Mouse (Mus musculus) small intestine, adult 2 months (tissue): ENCODE measurements around the gene Mbtps1.

Experiments used
- CTCF ChIP-seq: fragments of 200-500 bp; IDR thresholded peaks from 2 replicates; pipeline ENCODE4 v1.5.1; 2012; ENCODE audit warnings: low read depth, mild to moderate bottlenecking, control low read depth, inconsistent platforms, low read length, moderate library complexity, mixed read lengths; ENCODE audit not compliant: insufficient replicate concordance, insufficient read length; ENCODE audit errors: extremely low read depth
- POLR2A ChIP-seq: fragments of 200-500 bp; IDR thresholded peaks from 2 replicates; pipeline ENCODE4 v1.6.1; 2012; ENCODE audit warnings: low read depth, mild to moderate bottlenecking, control low read depth, inconsistent platforms, low read length, moderate library complexity

DNA sequence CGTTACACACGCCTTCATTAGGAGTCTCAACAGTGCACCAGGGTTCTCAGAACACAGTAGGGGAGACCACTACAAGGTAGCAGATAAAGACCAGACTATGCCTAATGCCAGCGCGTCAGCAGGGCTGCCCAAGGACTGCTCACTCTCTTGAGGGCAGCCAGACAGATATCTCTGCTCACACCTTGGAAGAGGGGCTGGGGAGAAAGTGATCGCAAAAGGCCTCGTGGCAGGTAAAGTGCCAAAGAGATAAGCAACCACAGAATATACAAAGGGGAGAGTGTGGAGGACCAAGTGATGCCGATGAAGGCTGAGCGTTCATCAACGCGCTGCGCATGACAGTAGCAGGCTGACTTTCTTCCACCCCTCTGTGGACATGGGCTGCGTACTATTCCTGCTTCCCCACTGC lies 45.9 kb upstream of the Mbtps1 start:
- TF ChIP-seq POLR2A (no peak), CTCF (no peak)
